Mouse (Mus musculus): ENCODE measurements around the gene Atoh8. TPM values are rescaled to one million over a fixed set of nuclear protein-coding genes. Genes with fewer than 3 reads are reported as not detected.

Atoh8 gene
- polyA plus RNA-seq, 1 experiment = 1.9 TPM

DNA sequence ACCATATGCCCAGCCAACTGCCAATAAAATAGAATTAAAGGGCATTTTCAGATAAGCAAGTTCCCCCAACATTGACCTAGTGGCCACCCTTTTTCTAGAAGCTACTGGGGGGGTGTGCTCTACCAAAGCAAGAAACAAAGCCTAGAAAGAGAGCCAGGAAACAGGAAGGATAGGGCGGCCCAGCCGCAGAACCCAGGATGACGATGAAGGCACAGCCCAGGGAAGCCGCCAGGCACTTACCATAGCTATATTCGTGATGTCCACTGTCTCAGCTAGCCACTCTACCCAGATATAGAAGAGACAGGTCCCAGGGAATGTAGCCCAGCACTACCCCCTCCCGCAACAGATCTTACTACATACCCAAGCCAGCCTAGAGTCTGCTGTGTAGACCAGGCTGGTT, 30.3 kb upstream of the Atoh8 start:
- H3K4me1 ChIP-seq (ENCODE audit: control insufficient read depth, insufficient read depth, insufficient read length, low read length) = peaks cover 9% of the 10 kb centered on the region; the same call in 1 of the 2 replicates
- no peak overlapping the region for H3K4me3 ChIP-seq (ENCODE audit: insufficient read depth, low read depth, low read length)
- peak overlapping the region; percentile 69 for H3K27ac ChIP-seq (replicated peaks; ENCODE audit: low read depth, low read length)

GRCm38 (mm10) chr6:72263679-72264265, 28.4 kb upstream of the Atoh8 start:
- Histone ChIP-seq H3K4me3 (ENCODE audit: insufficient read depth, low read depth, low read length) (no peak overlapping the region), H3K27ac (replicated peaks; ENCODE audit: low read depth, low read length) (no peak overlapping the region), H3K4me1 (ENCODE audit: control insufficient read depth, insufficient read depth, insufficient read length, low read length) (peaks cover 9% of the 10 kb centered on the region; the same call in 1 of the 2 replicates)

- H3K4me1 ChIP-seq (ENCODE audit: control insufficient read depth, insufficient read depth, insufficient read length, low read length) = peaks cover 9% of the 10 kb centered on the region; the same call in 1 of the 2 replicates
- H3K27ac ChIP-seq (replicated peaks; ENCODE audit: low read depth, low read length) = no peak overlapping the region
- H3K4me3 ChIP-seq (ENCODE audit: insufficient read depth, low read depth, low read length) = no peak overlapping the region
These were observed 26.4 kb upstream of the Atoh8 start for GRCm38 (mm10) chr6:72261683-72262320.

DNA sequence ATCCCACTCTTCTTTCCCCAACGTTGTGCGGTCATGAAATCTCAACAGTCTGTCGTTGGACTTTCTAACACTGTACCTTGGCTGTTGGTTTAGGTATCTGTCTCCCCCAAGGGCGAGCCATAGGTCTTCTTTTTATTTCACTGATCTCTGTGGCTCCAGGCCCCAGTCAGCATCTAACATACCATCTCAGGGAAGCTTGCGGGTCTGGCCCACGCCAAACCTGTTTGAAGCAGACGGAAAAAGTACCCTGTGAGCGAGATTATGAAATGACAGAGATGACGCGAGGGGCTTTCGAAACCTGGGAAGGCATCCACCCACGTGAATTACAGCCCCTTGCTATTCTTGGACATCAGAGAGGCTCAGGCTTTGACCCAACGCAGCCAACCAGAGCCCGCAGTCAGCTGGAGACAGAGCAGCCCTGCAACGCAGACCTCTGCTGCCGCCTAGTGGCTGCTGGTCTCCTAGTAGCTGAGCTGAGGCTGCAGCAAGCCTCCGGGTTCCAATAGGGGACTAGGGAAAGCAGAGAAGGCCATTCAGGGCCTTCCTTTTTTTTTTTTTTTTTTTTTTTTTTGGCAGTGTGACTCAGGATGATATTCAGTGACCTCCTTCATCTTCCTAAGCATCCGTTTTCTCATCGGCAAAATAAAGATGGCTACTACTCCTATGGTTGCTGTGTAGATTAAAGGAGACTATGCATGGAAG, 25.8 kb upstream of the Atoh8 start:
- Histone ChIP-seq H3K27ac (replicated peaks; ENCODE audit: low read depth, low read length) (no peak overlapping the region), H3K4me3 (ENCODE audit: insufficient read depth, low read depth, low read length) (no peak overlapping the region), H3K4me1 (ENCODE audit: control insufficient read depth, insufficient read depth, insufficient read length, low read length) (peaks cover 5% of the 10 kb centered on the region; the same call in 1 of the 2 replicates)

DNA sequence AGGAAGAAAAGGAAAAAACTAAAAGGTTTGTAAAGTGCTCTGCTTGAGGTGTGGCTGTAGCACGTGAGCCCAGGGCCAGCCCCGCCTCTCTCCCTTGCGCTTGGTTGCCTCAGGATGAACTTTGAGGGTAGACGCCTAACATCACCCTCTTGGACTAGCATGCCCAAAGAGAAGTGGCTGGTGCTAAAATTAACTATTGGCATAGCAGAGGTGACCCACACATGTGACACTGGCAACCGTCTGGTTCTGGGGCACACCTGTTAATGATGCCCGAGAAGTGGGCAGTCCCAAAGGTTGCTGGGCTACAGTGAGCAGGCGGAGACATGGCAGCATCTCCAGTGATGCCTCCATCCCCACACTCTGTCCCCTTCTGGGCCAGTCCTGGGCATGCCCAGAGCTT, 24.1 kb upstream of the Atoh8 start:
- no peak overlapping the region for H3K4me3 ChIP-seq (ENCODE audit: insufficient read depth, low read depth, low read length)
- H3K27ac ChIP-seq (replicated peaks; ENCODE audit: low read depth, low read length) = no peak overlapping the region
- H3K4me1 ChIP-seq (ENCODE audit: control insufficient read depth, insufficient read depth, insufficient read length, low read length) = no peaks in the 10 kb centered on the region

DNA sequence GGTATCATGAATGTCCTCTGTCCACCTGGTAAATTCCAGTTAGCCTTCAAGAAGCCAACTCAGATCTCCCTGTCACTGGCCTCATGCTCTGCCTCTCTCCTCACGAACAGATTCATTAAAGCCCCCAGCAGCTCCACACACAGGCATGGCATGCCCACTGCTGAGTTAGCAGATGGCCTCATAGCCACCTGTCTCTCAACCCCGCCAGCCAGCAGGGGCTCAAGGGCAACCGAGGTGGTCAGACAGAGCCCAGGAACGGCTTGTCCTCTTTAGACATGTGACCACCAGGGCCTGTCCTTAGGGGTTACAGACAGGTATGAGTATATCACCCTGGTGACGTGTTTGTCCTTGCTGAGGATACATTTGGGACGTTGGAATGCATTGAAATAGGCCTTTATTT, 19.9 kb upstream of the Atoh8 start:
- Histone ChIP-seq H3K27ac (replicated peaks; ENCODE audit: low read depth, low read length) (no peak overlapping the region), H3K4me1 (ENCODE audit: control insufficient read depth, insufficient read depth, insufficient read length, low read length) (no peaks in the 10 kb centered on the region), H3K4me3 (ENCODE audit: insufficient read depth, low read depth, low read length) (no peak overlapping the region)

DNA sequence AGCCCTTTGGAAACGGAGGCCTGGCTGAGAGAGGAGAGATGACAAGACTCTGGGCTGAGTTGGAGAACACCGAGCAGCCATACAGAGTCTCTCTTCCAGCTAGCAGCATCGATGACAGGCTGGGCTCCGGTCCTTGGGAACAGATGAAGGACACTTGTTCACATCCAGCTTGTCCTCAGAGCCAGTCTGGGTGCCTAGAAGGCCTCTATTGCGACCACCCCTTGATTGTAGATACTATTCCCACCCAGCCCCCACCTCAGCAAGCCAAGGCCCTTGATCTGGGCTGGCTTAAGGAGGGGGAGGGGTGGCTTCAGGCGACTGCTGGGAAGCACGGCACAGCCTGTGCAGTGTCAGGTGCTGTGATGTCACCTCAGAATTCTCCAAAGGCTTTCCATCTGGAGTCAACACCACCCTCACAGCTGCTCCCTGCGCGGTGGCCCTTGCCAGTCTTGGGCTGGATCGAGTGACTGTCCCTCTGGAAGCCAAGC, 19.3 kb upstream of the Atoh8 start:
- H3K27ac ChIP-seq (replicated peaks; ENCODE audit: low read depth, low read length) = no peak overlapping the region

DNA sequence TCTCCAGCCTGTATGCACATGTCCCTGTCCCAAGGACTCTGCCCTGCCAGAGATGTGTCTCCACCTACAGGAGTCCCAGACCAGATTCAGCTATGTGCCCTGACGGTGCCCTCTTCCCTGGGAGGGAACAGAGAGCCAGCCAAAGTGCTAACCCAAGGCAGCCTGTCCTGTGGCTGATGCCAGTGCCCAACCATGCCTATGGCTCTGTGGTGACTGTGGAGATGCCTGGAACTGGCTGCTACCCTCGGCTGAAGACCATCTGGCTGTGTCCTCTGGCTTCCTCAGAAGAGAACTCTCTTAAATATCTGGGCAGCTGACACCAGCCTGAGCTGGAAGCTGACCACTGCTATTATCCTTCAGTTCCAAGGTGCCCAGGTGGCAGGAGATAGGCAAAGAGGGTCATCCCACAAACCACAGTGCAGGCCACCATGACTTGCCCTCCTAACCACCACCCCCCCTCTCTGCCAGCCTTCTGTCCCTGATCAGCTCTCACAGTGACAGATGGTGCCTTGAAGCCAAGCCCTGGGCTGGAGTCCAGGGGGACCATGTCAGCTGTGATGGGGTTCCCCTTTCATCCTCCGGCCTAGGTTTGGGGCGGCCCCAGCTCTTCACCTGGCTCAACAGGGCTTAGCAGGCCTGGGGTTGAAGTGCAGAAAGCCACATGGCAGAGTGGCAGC, 18.7 kb upstream of the Atoh8 start:
- H3K4me1 ChIP-seq (ENCODE audit: control insufficient read depth, insufficient read depth, insufficient read length, low read length) = no peaks in the 10 kb centered on the region
- no peak overlapping the region for H3K4me3 ChIP-seq (ENCODE audit: insufficient read depth, low read depth, low read length)
- H3K27ac ChIP-seq (replicated peaks; ENCODE audit: low read depth, low read length) = no peak overlapping the region

More for the DNA sequence above, 19.3 kb upstream of the Atoh8 start:
- Histone ChIP-seq H3K4me3 (ENCODE audit: insufficient read depth, low read depth, low read length) (no peak overlapping the region), H3K4me1 (ENCODE audit: control insufficient read depth, insufficient read depth, insufficient read length, low read length) (no peaks in the 10 kb centered on the region)

DNA sequence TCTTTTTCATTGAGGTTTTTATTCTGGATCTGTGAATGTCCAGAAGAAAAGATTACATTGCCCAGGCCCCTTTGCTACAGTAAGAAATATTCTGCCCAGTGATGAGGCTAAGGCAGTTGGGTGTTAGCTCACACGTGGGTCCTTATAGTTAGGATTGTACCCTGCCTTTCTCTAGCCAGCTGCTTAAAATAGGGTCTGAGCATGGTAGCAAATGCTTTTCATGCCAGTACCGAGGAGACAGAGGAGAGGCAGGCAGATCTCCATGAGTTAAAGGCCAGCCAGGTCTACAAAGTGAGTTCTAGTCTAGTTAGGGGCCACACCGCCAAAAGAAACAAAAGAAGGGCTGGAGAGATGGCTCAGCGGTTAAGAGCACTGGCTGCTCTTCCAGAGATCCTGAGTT, 17.8 kb upstream of the Atoh8 start:
- Histone ChIP-seq H3K4me3 (ENCODE audit: insufficient read depth, low read depth, low read length) (no peak overlapping the region), H3K4me1 (ENCODE audit: control insufficient read depth, insufficient read depth, insufficient read length, low read length) (no peaks in the 10 kb centered on the region), H3K27ac (replicated peaks; ENCODE audit: low read depth, low read length) (no peak overlapping the region)

- no peak overlapping the region for H3K27ac ChIP-seq (replicated peaks; ENCODE audit: low read depth, low read length)
- no peak overlapping the region for H3K4me3 ChIP-seq (ENCODE audit: insufficient read depth, low read depth, low read length)
- no peaks in the 10 kb centered on the region for H3K4me1 ChIP-seq (ENCODE audit: control insufficient read depth, insufficient read depth, insufficient read length, low read length)
These were observed 17.1 kb upstream of the Atoh8 start for GRCm38 (mm10) chr6:72252433-72252832.

- H3K4me3 ChIP-seq (ENCODE audit: insufficient read depth, low read depth, low read length) = no peak overlapping the region
- peaks cover 5% of the 10 kb centered on the region for H3K4me1 ChIP-seq (ENCODE audit: control insufficient read depth, insufficient read depth, insufficient read length, low read length)
- no peak overlapping the region for H3K27ac ChIP-seq (replicated peaks; ENCODE audit: low read depth, low read length)
These were observed 14.6 kb upstream of the Atoh8 start for GRCm38 (mm10) chr6:72249981-72250380.

- no peak overlapping the region for H3K4me3 ChIP-seq (ENCODE audit: insufficient read depth, low read depth, low read length)
- no peak overlapping the region for H3K27ac ChIP-seq (replicated peaks; ENCODE audit: low read depth, low read length)
- H3K4me1 ChIP-seq (ENCODE audit: control insufficient read depth, insufficient read depth, insufficient read length, low read length) = peaks cover 14% of the 10 kb centered on the region
These were observed 13.0 kb upstream of the Atoh8 start for GRCm38 (mm10) chr6:72248150-72248914.

- H3K4me1 ChIP-seq (ENCODE audit: control insufficient read depth, insufficient read depth, insufficient read length, low read length) = peaks cover 14% of the 10 kb centered on the region
- no peak overlapping the region for H3K27ac ChIP-seq (replicated peaks; ENCODE audit: low read depth, low read length)
- no peak overlapping the region for H3K4me3 ChIP-seq (ENCODE audit: insufficient read depth, low read depth, low read length)
These were observed 10.9 kb upstream of the Atoh8 start for GRCm38 (mm10) chr6:72246303-72246702.

DNA sequence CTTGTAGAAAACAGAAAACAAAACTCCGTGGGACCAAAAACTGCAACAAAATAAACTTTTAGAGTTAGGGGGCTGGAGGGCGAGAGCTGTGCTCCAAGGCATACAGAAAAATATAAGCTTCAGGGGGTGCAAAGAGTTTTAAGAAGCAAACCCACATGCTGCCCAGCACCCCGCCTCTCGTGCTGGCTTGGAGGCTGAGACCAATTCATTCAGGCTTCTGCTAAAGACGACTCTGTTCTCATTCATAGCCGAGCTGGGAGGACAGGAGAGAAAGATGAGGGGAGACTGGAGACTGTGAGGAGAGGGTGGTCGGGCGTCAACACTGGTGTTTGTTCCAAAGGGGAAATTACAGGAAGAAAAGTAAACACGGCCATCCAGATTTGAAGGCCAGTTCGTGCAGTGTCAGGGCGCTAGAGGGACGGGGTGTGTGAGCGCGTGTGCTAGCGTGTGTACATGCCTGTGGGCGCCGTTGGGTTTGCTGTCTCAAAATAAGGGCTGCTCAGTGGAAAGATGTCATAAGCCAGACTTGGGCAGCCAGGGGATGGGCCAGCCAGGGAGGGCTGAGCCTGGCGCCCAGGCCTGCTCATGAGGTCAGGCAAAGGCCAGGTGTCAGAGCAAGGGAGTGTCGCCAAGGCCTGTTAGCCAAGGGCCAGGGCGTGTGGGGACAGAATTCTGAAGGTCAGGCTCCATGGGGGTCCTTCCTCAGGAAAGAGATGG, 9.3 kb upstream of the Atoh8 start:
- no peak overlapping the region for H3K4me3 ChIP-seq (ENCODE audit: insufficient read depth, low read depth, low read length)
- peak overlapping the region; percentile 61 for H3K27ac ChIP-seq (replicated peaks; ENCODE audit: low read depth, low read length)
- H3K4me1 ChIP-seq (ENCODE audit: control insufficient read depth, insufficient read depth, insufficient read length, low read length) = peaks cover 14% of the 10 kb centered on the region

Measured in brown adipose tissue, adult 24 weeks (tissue).